Mouse (Mus musculus): ENCODE data around the gene Plekha7. TPM values are rescaled to one million over a fixed set of nuclear protein-coding genes. Genes with fewer than 3 reads are reported as not detected.

Plekha7 gene
- total and polyA plus RNA-seq, 2 experiments, result 2.3 to 2.9 TPM

DNA sequence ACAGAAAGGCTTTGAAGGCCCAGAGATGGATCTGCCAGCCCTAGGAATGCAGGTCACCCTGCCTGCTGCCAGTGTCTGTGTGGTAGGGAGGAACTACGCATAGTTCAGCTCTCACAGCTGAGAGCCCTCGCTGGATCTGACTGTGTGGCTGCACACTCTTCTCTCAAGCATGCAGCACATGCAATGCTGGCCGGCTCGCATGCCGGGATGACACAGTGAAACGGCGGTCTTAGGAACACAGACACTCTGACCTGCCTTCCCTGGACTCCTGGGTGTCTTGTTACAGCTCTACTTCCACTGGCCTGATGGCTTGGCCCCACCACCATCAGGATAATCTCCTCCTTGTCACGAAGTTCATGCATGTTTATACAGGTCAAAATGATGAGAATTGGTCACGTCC, 96.3 kb downstream of the Plekha7 start:
- no peaks in the 10 kb centered on the region for H3K36me3 ChIP-seq (ENCODE audit: control insufficient read depth, insufficient read depth, low read length)
- TF ChIP-seq CTCF (IDR thresholded peaks at IDR 0.05; ENCODE audit: low read depth, low read length) (no peak), POLR2A (IDR thresholded peaks at IDR 0.05; ENCODE audit: extremely low read depth, insufficient read depth, low read length) (no peak)
- H3K4me3 ChIP-seq (ENCODE audit: insufficient read depth, low read depth, low read length), result no peak overlapping the region
- H3K27me3 ChIP-seq (ENCODE audit: control insufficient read depth, insufficient read depth, low read length), result no peaks in the 10 kb centered on the region
- H3K27ac ChIP-seq (replicated peaks; ENCODE audit: insufficient read depth, low read depth, low read length), result no peak overlapping the region
- no peaks in the 10 kb centered on the region for H3K4me1 ChIP-seq (ENCODE audit: control insufficient read depth, insufficient read depth, low read length)
- no peak for DNase-seq (ENCODE audit: extremely low read depth, low read depth, low spot score)
- peaks cover 3% of the 10 kb centered on the region; the same call in 1 of the 2 replicates for H3K79me2 ChIP-seq (ENCODE audit: control insufficient read depth, insufficient read depth, low read length)
- 49% methylated on average over 9 of the region's 9 CpGs for WGBS
- H3K9ac ChIP-seq (ENCODE audit: low read depth, low read length), result no peak overlapping the region

DNA sequence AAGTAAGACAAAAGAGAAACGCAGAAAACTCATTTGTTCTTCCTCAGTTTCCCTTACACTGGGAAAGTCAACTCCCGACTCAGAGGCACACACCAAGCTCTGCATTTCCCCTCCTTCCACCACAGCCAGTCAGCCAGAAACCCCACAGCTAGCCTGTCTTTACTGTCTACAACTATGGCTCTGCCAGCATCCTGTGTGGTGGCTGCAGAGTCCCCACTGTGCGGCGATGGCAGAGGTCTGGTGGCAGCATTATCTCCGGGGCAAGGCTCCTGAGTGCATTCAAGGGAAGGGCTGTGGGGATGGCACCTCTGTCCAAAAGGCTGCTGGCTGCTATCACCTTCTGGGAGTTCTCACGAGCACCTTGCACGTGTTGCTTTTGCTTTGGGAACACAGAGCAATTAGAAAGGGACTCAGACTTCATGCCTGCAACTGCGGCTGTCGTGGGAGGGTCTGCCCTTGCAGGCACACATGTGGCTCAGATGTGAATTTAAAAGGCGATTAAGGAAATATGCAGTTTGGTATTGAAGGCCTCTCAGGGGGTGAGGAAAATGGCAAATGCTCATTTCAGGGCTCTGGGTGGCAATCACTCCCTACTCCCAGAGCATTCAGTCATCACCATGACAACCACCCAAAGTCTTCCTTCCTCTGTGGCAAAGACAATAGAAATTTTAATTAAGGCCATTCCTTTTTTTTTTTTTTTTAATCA, 98.1 kb downstream of the Plekha7 start:
- Histone ChIP-seq H3K4me1 (ENCODE audit: control insufficient read depth, insufficient read depth, low read length) (peaks cover 6% of the 10 kb centered on the region), H3K79me2 (ENCODE audit: control insufficient read depth, insufficient read depth, low read length) (peaks cover 3% of the 10 kb centered on the region; the same call in 1 of the 2 replicates), H3K27ac (replicated peaks; ENCODE audit: insufficient read depth, low read depth, low read length) (no peak overlapping the region), H3K9ac (ENCODE audit: low read depth, low read length) (no peak overlapping the region), H3K27me3 (ENCODE audit: control insufficient read depth, insufficient read depth, low read length) (no peaks in the 10 kb centered on the region), H3K4me3 (ENCODE audit: insufficient read depth, low read depth, low read length) (no peak overlapping the region), H3K36me3 (ENCODE audit: control insufficient read depth, insufficient read depth, low read length) (no peaks in the 10 kb centered on the region)
- 79% methylated on average over 10 of the region's 10 CpGs for WGBS
- no peak for DNase-seq (ENCODE audit: extremely low read depth, low read depth, low spot score)
- TF ChIP-seq POLR2A (IDR thresholded peaks at IDR 0.05; ENCODE audit: extremely low read depth, insufficient read depth, low read length), result no peak
- TF ChIP-seq CTCF (IDR thresholded peaks at IDR 0.05; ENCODE audit: low read depth, low read length), result no peak

DNA sequence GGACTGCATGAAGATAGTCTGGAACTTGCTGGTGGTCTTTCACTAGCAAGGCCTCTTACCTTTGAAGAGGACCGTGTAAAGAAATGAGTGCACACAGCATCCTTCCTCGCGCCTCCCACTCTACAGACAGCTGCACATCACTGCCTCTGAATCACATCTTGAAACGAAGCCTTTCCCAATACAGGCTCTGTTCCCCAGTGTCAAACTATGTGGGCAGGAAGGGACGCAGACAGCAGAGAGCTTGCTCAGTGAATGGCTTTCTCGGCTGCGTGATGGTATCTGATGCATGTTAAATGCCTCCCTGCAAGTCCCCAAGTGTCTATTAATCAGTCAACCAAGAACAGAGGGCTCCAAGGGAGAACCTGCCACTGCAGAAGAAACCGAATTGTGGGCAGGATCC, 99.3 kb downstream of the Plekha7 start:
- WGBS, result 81% methylated on average over 8 of the region's 8 CpGs
- Histone ChIP-seq H3K9ac (ENCODE audit: low read depth, low read length) (no peak overlapping the region), H3K4me3 (ENCODE audit: insufficient read depth, low read depth, low read length) (no peak overlapping the region), H3K79me2 (ENCODE audit: control insufficient read depth, insufficient read depth, low read length) (peaks cover 3% of the 10 kb centered on the region; the same call in 1 of the 2 replicates), H3K27me3 (ENCODE audit: control insufficient read depth, insufficient read depth, low read length) (no peaks in the 10 kb centered on the region), H3K4me1 (ENCODE audit: control insufficient read depth, insufficient read depth, low read length) (peaks cover 6% of the 10 kb centered on the region), H3K27ac (replicated peaks; ENCODE audit: insufficient read depth, low read depth, low read length) (no peak overlapping the region), H3K36me3 (ENCODE audit: control insufficient read depth, insufficient read depth, low read length) (no peaks in the 10 kb centered on the region)
- TF ChIP-seq POLR2A (IDR thresholded peaks at IDR 0.05; ENCODE audit: extremely low read depth, insufficient read depth, low read length), result no peak
- no peak for TF ChIP-seq CTCF (IDR thresholded peaks at IDR 0.05; ENCODE audit: low read depth, low read length)
- no peak for DNase-seq (ENCODE audit: extremely low read depth, low read depth, low spot score)

DNA sequence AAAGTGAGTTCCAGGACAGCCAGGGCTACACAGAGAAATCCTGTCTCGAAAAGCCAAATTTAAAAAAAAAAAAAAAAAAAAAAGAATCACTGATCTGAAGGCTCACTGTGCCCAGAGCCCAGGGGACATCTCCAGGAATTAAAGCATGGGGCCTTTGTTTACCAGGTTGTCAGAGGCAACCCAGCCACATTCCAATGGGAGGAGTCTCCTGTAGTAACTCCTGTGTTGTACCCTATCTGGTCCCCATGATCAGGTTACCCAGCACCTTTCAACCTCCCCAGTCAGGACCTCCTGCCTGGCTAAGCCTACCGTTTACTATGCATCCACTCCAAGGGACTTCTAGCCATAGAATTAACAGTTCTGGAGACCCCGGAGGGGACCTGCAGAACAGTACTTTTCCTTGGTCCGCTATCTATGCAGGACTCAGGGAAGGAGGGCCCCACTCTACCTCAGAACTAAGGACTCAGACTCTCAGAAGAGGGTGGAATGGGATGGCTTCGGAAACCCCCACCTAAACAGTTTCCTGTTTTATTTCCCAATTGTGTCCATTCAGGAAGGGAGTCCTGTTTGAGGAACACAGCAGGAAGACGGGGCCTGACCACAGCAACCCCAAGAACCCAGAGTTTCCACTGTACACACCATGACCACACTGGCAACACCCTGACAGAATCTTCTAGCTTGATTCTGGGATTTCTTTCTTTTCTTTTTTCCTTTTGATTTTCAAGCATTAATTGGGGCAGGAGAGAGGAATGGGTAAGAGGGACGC, 101.2 kb downstream of the Plekha7 start:
- H3K79me2 ChIP-seq (ENCODE audit: control insufficient read depth, insufficient read depth, low read length), result peaks cover 3% of the 10 kb centered on the region; the same call in 1 of the 2 replicates
- no peaks in the 10 kb centered on the region for H3K36me3 ChIP-seq (ENCODE audit: control insufficient read depth, insufficient read depth, low read length)
- WGBS, result 66% methylated on average over 7 of the region's 7 CpGs
- no peaks in the 10 kb centered on the region for H3K27me3 ChIP-seq (ENCODE audit: control insufficient read depth, insufficient read depth, low read length)
- H3K27ac ChIP-seq (replicated peaks; ENCODE audit: insufficient read depth, low read depth, low read length), result no peak overlapping the region
- DNase-seq (ENCODE audit: extremely low read depth, low read depth, low spot score), result no peak
- H3K4me3 ChIP-seq (ENCODE audit: insufficient read depth, low read depth, low read length), result no peak overlapping the region
- H3K9ac ChIP-seq (ENCODE audit: low read depth, low read length), result no peak overlapping the region
- peaks cover 6% of the 10 kb centered on the region for H3K4me1 ChIP-seq (ENCODE audit: control insufficient read depth, insufficient read depth, low read length)
- TF ChIP-seq POLR2A (IDR thresholded peaks at IDR 0.05; ENCODE audit: extremely low read depth, insufficient read depth, low read length), result no peak
- no peak for TF ChIP-seq CTCF (IDR thresholded peaks at IDR 0.05; ENCODE audit: low read depth, low read length)

DNA sequence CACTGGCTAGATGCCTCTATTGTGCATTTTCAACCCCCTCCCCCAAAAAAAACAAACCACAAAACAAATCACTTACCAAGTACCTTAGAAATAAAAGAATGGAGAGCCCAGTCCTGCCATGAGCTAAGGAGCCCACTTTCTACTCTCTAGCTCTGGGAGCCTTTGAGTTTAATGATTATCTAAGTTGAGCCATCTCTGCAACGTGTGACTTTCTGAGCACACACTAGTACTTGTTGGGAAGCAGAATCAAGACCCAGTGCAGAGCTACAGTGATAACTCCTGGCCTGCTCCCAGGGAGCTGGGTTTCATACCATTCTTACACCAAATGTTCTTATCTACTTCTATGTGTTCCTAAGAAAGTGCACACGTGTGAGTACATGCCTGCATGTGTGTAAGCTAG, 102.7 kb downstream of the Plekha7 start:
- H3K27ac ChIP-seq (replicated peaks; ENCODE audit: insufficient read depth, low read depth, low read length), result no peak overlapping the region
- no peak overlapping the region for H3K4me3 ChIP-seq (ENCODE audit: insufficient read depth, low read depth, low read length)
- peak; percentile 40 for DNase-seq (ENCODE audit: extremely low read depth, low read depth, low spot score)
- no peak overlapping the region for H3K9ac ChIP-seq (ENCODE audit: low read depth, low read length)
- no peaks in the 10 kb centered on the region for H3K27me3 ChIP-seq (ENCODE audit: control insufficient read depth, insufficient read depth, low read length)
- no peaks in the 10 kb centered on the region for H3K36me3 ChIP-seq (ENCODE audit: control insufficient read depth, insufficient read depth, low read length)
- WGBS, result 30% methylated on average over 2 of the region's 2 CpGs
- peaks cover 3% of the 10 kb centered on the region; the same call in 1 of the 2 replicates for H3K79me2 ChIP-seq (ENCODE audit: control insufficient read depth, insufficient read depth, low read length)
- TF ChIP-seq POLR2A (IDR thresholded peaks at IDR 0.05; ENCODE audit: extremely low read depth, insufficient read depth, low read length), result no peak
- TF ChIP-seq CTCF (IDR thresholded peaks at IDR 0.05; ENCODE audit: low read depth, low read length), result no peak
- H3K4me1 ChIP-seq (ENCODE audit: control insufficient read depth, insufficient read depth, low read length), result peaks cover 11% of the 10 kb centered on the region
